Mouse (Mus musculus) testis, postnatal 10 days (tissue): ENCODE measurements around the gene Cfap299.

Source experiments
- DNase-seq: peaks from one replicate; pipeline ENCODE4 v3.0.0; 2021; ENCODE audit warnings: low spot score

Cfap299 gene

GRCm38 (mm10) chr5:98833760-98834159, 504.7 kb downstream of the Cfap299 start:
- DNase-seq, result no peak

GRCm38 (mm10) chr5:98834300-98834699, 505.2 kb downstream of the Cfap299 start:
- no peak for DNase-seq

GRCm38 (mm10) chr5:98842600-98843310, 513.7 kb downstream of the Cfap299 start:
- DNase-seq, result no peak

- no peak for DNase-seq
Observed at GRCm38 (mm10) chr5:98844664-98845063, 515.6 kb downstream of the Cfap299 start.
